Mouse (Mus musculus) stomach, postnatal 0 days (tissue): ENCODE data around the gene Fam126a.

Source experiments
- CTCF ChIP-seq: IDR thresholded peaks from 2 replicates; pipeline ENCODE4 v1.5.1; 2016; ENCODE audit warnings: antibody characterized with exemption, low read depth, mild to moderate bottlenecking, moderate library complexity
- EP300 ChIP-seq: optimal IDR thresholded peaks from 2 replicates; pipeline ENCODE3; 2016; ENCODE audit warnings: antibody characterized with exemption

- TF ChIP-seq CTCF: no peak
- TF ChIP-seq EP300: no peak
These were observed 107.8 kb downstream of the Fam126a start for GRCm38 (mm10) chr5:23922516-23923291.
